Mouse (Mus musculus): ENCODE measurements around the gene Wif1.

Gene Wif1

GRCm38 (mm10) chr10:121080500-121080899 is 46.7 kb downstream of the Wif1 start:
- no peak for DNase-seq

DNA sequence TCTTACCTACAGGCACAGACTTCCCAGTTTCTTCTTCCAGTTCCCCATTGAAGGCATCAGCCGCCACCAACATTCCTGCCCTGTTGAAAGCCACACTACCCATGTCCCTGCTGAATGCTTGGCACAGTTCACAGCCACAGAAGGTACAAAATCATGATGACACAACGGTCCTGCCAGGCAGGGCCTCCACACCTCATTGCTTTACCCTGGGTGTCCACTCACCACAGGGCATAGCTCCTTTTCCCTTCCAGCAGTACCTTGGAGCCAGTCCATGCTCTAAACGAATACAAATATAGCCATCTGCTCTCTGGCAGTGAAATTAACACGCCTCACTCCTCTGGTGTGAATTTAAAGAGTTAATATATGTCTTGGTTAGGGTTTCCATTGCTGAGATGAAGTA is 49.1 kb downstream of the Wif1 start:
- DNase-seq = no peak

- DNase-seq = no peak
Observed at GRCm38 (mm10) chr10:121083512-121083911, 49.8 kb downstream of the Wif1 start.

DNA sequence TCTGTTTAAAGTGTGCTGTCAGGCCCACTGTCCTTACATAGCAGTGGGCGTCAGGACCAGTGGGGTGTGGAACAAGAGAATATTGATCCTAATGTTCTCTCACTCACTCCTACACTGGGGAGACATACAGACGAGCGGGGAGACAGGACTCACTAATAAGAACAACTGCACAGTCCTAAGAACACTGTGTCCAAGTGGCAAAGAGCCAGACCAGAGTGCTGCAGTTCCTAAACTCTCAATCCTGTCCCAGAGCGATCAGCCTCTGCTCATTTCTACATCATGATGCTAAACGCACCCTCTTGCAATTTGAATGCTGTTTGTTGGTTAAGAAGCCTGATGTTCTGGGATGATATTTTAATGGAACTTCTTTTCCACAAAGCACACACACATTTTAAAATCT is 54.9 kb downstream of the Wif1 start:
- DNase-seq = no peak

GRCm38 (mm10) chr10:121089312-121089711 is 55.6 kb downstream of the Wif1 start:
- DNase-seq = no peak

- no peak for DNase-seq
Observed at GRCm38 (mm10) chr10:121090006-121090405, 56.2 kb downstream of the Wif1 start.

- DNase-seq = no peak
Observed at GRCm38 (mm10) chr10:121095948-121096347, 62.2 kb downstream of the Wif1 start.

DNA sequence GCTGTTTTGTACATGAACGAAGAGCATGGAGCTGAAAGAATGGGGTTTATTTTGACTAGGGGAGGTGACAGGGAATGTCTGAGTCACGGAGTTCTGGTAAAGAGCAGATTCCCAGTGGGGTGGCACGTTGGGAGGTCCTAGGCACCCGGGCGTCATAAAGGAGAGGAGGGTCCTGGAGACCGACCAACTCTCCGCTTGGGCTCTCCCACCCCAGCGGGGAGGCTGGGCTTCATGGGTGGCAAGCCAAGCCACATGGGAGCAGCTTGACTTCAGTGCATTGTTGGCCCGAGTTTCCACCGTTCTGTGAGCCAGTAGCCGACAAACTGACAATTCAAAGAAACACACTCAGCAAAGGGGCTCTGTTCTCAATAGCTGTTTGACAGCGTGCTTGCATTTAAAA is 64.5 kb downstream of the Wif1 start:
- no peak for DNase-seq

DNA sequence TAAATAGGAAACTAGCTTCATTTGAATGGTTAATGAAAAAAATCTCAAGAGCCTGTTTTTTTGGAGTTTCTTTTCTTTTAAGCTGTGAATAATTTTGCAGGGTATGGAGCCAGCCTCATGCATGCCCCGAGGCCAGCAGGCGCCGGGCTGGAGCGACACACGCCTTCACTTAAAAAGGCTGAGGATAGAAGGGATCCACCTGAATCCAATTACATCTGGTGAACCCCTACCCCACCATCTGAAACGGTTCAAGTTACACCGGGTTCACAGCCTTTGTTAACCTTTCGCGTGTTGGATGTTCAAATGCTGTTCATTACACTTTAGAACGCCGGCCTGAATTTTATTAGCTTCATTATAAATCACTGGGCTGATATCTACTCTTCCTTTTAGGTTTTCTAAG is 65.9 kb downstream of the Wif1 start:
- no peak for DNase-seq

GRCm38 (mm10) chr10:121116115-121116514 is 82.4 kb downstream of the Wif1 start:
- no peak for DNase-seq

DNA sequence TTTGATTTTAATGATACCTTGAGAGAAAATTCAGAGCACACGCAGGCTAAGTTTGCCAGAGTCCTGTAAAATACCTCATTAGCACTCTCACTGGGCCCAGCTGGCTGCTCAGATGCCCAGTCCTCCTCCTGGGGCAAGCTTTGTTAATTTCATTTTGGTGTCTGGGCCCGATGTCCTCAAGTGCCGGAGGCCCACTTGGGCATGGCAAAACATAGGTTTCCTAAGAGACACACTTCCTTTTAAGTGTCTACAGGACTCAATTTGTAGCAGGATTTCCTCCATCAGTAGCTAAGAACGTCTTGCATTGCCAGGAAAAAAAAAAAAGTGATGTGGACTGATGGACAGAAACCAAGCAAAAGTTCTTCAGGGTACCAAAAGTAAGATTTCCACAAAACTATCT is 82.9 kb downstream of the Wif1 start:
- no peak for DNase-seq

DNA sequence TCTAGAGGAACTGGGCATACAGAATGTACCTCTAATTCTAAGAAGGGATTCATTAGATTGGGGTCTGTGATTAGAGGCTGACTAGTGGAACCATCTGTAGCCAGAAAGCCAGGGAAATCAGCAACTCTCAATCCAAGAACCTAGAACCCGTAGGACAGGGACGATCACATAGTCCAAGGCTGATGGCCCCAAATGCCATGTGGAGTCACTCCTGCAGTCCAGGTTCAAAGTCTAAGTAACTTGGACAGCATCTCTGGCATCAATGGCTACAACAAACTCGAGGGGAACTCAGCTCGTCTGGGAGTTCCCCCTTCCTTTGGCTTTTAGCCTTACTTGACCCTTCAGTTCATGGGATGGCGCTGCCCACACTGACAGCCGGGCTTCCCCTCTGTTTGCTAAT is 87.0 kb downstream of the Wif1 start:
- DNase-seq = no peak

- DNase-seq = peak; percentile 8
Observed at GRCm38 (mm10) chr10:121124481-121124880, 90.7 kb downstream of the Wif1 start.

DNA sequence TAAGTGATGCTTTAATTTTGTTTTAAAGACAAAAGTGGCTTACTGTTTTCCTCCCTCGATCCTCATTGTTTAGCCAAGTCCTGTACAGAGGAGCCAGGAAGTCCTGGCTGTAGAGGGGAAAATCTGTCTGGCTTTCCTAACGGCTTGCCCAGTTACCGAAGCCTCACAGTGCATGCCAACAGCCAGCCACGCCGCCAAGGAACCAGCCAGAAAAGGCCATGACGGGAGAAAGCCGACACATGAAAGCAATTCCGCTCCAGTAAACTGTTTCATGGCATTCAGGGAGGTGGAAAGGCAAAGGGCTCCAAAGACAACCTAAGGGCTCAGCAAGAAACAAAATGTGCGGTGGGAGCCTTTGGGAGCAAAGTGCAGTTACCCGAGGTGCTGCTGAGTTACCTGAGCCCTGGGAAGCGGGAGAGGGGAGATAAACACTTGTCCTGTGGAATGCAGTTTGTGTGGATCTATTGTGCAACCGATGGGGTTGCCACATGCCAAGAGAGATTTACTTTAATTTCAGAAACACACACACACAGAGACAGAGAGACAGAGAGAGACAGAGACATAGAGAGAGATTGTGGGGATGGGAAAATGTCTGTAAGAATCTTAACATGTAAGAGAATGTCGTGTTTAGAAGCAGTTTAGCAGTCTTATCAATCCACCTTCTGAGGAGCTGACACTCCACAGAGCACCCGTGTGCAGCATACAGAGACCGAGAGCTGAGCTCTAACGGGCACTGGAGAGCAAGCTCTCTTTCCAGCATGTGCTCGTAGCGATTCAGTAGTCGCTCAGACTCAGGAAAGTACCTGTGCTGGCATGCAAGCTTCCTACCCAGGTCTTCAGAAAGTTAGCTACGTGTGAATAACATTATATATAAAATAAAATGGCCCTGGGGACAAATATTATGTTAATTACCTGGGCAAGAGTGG is 95.5 kb downstream of the Wif1 start:
- no peak for DNase-seq
